Mouse (Mus musculus): ENCODE measurements around the gene Cpe.

GRCm38 (mm10) chr8:64664811-64665210 lies 28.0 kb downstream of the Cpe start:
- TF ChIP-seq CTCF (IDR thresholded peaks at IDR 0.05; ENCODE audit: low read depth): no peak
- TF ChIP-seq EP300 (IDR thresholded peaks at IDR 0.05; ENCODE audit: low read depth): no peak

Data from liver, embryonic 14.5 days (tissue).